Mouse (Mus musculus): Measurements from ENCODE around the gene Itfg2. TPM values are rescaled to one million over a fixed set of nuclear protein-coding genes. Genes with fewer than 3 reads are reported as not detected.

Itfg2 gene
- 12.1 and 15.2 TPM in 2 replicates for polyA plus RNA-seq (2011; ENCODE audit: insufficient read length, low read depth, missing spikeins)

- H3K27ac ChIP-seq (ENCODE audit: insufficient read depth, low read length): peak within 1 kb of the TSS; percentile 89
- H3K4me1 ChIP-seq (ENCODE audit: control insufficient read depth, insufficient read depth, low read length): peaks cover 6% of the 10 kb centered on the region; the same call in 1 of the 2 replicates
- H3K4me3 ChIP-seq (ENCODE audit: insufficient read depth, low read length): peak within 1 kb of the TSS; percentile 45
- TF ChIP-seq POLR2A (IDR thresholded peaks at IDR 0.05; ENCODE audit: low read depth, low read length): peak; percentile 95
- TF ChIP-seq CTCF (IDR thresholded peaks at IDR 0.05; ENCODE audit: borderline replicate concordance, insufficient read depth, low read length): no peak
Measured at GRCm38 (mm10) chr6:128424269-128425019, at the start of gene Itfg2. Gene Itfg2 (minus strand): TSS chr6:128424931.

GRCm38 (mm10) chr6:128474112-128474511 is 49.4 kb upstream of the Itfg2 start:
- Histone ChIP-seq H3K27ac (ENCODE audit: insufficient read depth, low read length) (no peak overlapping the region), H3K4me1 (ENCODE audit: control insufficient read depth, insufficient read depth, low read length) (no peaks in the 10 kb centered on the region), H3K4me3 (ENCODE audit: insufficient read depth, low read length) (no peak overlapping the region)
- TF ChIP-seq POLR2A (IDR thresholded peaks at IDR 0.05; ENCODE audit: low read depth, low read length) (no peak), CTCF (IDR thresholded peaks at IDR 0.05; ENCODE audit: borderline replicate concordance, insufficient read depth, low read length) (no peak)

- Histone ChIP-seq H3K27ac (ENCODE audit: insufficient read depth, low read length) (no peak overlapping the region), H3K4me3 (ENCODE audit: insufficient read depth, low read length) (no peak overlapping the region), H3K4me1 (ENCODE audit: control insufficient read depth, insufficient read depth, low read length) (no peaks in the 10 kb centered on the region)
- no peak for TF ChIP-seq POLR2A (IDR thresholded peaks at IDR 0.05; ENCODE audit: low read depth, low read length)
- TF ChIP-seq CTCF (IDR thresholded peaks at IDR 0.05; ENCODE audit: borderline replicate concordance, insufficient read depth, low read length): no peak
Measured at GRCm38 (mm10) chr6:128469451-128469850, 44.7 kb upstream of the Itfg2 start.

- TF ChIP-seq POLR2A (IDR thresholded peaks at IDR 0.05; ENCODE audit: low read depth, low read length) (no peak), CTCF (IDR thresholded peaks at IDR 0.05; ENCODE audit: borderline replicate concordance, insufficient read depth, low read length) (no peak)
- Histone ChIP-seq H3K4me1 (ENCODE audit: control insufficient read depth, insufficient read depth, low read length) (no peaks in the 10 kb centered on the region), H3K27ac (ENCODE audit: insufficient read depth, low read length) (no peak overlapping the region), H3K4me3 (ENCODE audit: insufficient read depth, low read length) (no peak overlapping the region)
Measured at GRCm38 (mm10) chr6:128467298-128467697, 42.6 kb upstream of the Itfg2 start.

- TF ChIP-seq CTCF (IDR thresholded peaks at IDR 0.05; ENCODE audit: borderline replicate concordance, insufficient read depth, low read length) (no peak), POLR2A (IDR thresholded peaks at IDR 0.05; ENCODE audit: low read depth, low read length) (no peak)
- no peak overlapping the region for H3K4me3 ChIP-seq (ENCODE audit: insufficient read depth, low read length)
Measured at GRCm38 (mm10) chr6:128466563-128466962, 41.8 kb upstream of the Itfg2 start.

GRCm38 (mm10) chr6:128466043-128466442 is 41.3 kb upstream of the Itfg2 start:
- H3K27ac ChIP-seq (ENCODE audit: insufficient read depth, low read length): no peak overlapping the region
- no peak overlapping the region for H3K4me3 ChIP-seq (ENCODE audit: insufficient read depth, low read length)
- TF ChIP-seq CTCF (IDR thresholded peaks at IDR 0.05; ENCODE audit: borderline replicate concordance, insufficient read depth, low read length) (no peak), POLR2A (IDR thresholded peaks at IDR 0.05; ENCODE audit: low read depth, low read length) (no peak)
- H3K4me1 ChIP-seq (ENCODE audit: control insufficient read depth, insufficient read depth, low read length): no peaks in the 10 kb centered on the region

More at GRCm38 (mm10) chr6:128466563-128466962, 41.8 kb upstream of the Itfg2 start:
- Histone ChIP-seq H3K4me1 (ENCODE audit: control insufficient read depth, insufficient read depth, low read length) (no peaks in the 10 kb centered on the region), H3K27ac (ENCODE audit: insufficient read depth, low read length) (no peak overlapping the region)

- Histone ChIP-seq H3K4me1 (ENCODE audit: control insufficient read depth, insufficient read depth, low read length) (no peaks in the 10 kb centered on the region), H3K27ac (ENCODE audit: insufficient read depth, low read length) (no peak overlapping the region)
- TF ChIP-seq CTCF (IDR thresholded peaks at IDR 0.05; ENCODE audit: borderline replicate concordance, insufficient read depth, low read length) (no peak), POLR2A (IDR thresholded peaks at IDR 0.05; ENCODE audit: low read depth, low read length) (no peak)
Measured at GRCm38 (mm10) chr6:128464996-128465395, 40.3 kb upstream of the Itfg2 start.

GRCm38 (mm10) chr6:128461606-128462005 is 36.9 kb upstream of the Itfg2 start:
- no peak overlapping the region for H3K27ac ChIP-seq (ENCODE audit: insufficient read depth, low read length)
- H3K4me1 ChIP-seq (ENCODE audit: control insufficient read depth, insufficient read depth, low read length): no peaks in the 10 kb centered on the region
- TF ChIP-seq POLR2A (IDR thresholded peaks at IDR 0.05; ENCODE audit: low read depth, low read length): no peak
- TF ChIP-seq CTCF (IDR thresholded peaks at IDR 0.05; ENCODE audit: borderline replicate concordance, insufficient read depth, low read length): no peak

More at GRCm38 (mm10) chr6:128464996-128465395, 40.3 kb upstream of the Itfg2 start:
- no peak overlapping the region for H3K4me3 ChIP-seq (ENCODE audit: insufficient read depth, low read length)

GRCm38 (mm10) chr6:128460729-128461503 is 36.2 kb upstream of the Itfg2 start:
- Histone ChIP-seq H3K4me3 (ENCODE audit: insufficient read depth, low read length) (no peak overlapping the region), H3K4me1 (ENCODE audit: control insufficient read depth, insufficient read depth, low read length) (no peaks in the 10 kb centered on the region), H3K27ac (ENCODE audit: insufficient read depth, low read length) (no peak overlapping the region)
- TF ChIP-seq POLR2A (IDR thresholded peaks at IDR 0.05; ENCODE audit: low read depth, low read length) (no peak), CTCF (IDR thresholded peaks at IDR 0.05; ENCODE audit: borderline replicate concordance, insufficient read depth, low read length) (no peak)

More at GRCm38 (mm10) chr6:128461606-128462005, 36.9 kb upstream of the Itfg2 start:
- H3K4me3 ChIP-seq (ENCODE audit: insufficient read depth, low read length): no peak overlapping the region

Measured in embryonic fibroblast, embryonic 13.5 days (primary cell).